Comparison of ENCODE assay signal across 10 mouse cellular contexts in the genomic region with DNA sequence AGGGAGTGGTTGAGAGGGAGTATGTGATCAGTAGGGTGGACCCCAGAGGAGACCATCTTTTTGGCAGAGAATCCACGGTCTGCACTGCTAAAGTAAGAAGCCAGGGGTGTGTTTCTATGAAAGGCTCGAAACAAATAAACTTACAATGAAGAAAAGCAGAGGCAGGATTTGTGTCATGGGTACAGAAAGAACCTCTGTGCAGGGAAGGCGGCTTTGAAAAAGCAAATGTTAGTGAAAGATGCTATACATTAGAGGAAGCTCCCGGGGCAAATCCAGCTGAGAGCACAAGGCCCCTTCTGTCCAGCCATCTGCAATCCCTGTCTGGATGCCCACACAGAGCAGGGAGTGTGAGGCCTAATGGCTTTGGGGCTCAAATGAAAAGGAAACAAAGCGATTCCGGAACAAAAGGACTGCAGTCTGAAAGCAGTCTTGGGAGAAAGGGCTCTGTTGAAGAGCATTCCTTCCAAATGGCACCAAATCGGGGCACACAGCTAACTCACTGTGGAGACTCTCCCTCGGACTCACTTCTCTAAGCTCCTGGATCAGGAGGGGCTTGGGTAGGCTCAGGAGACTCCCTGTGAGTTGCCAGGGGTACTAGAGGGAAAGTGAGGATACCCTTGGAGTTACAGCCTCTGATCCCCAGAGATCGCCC.
DNase-seq lines count a peak whose midpoint lies in the region; ATAC-seq lines count a peak whose summit lies in the region.
"Had no signal": no experiment of that assay in that cellular context is flagged by ENCODE, and none has a peak within 500 bp of the region (broad histone marks: within the 10 kb centered on the region; RNA-seq: fewer than 3 reads in every experiment).

No protein-coding gene starts in this region.

- WGBS in midbrain, embryonic 12.5 days: 9% methylated on average over 9 of the region's 9 CpGs

- H3K4me1 ChIP-seq in midbrain, embryonic 12.5 days: peaks cover 26% of the 10 kb centered on the region

- H3K27me3 ChIP-seq in midbrain, embryonic 12.5 days: no peaks in the 10 kb centered on the region
- H3K27me3 ChIP-seq: Patski had no signal

- no peak overlapping the region for H3K4me3 ChIP-seq in midbrain, embryonic 12.5 days

- peak; percentile 13 for DNase-seq in R1 (ENCODE audit: low read depth, low spot score)
- DNase-seq in cerebellum, postnatal 10 days: peak; percentile 52 to 72
- peak; percentile 8 to 22 for DNase-seq in frontal cortex, postnatal 36 days (ENCODE audit: low spot score in 2 of 2)
- DNase-seq in heart, adult 8-10 months (ENCODE audit: low spot score): no peak
- DNase-seq in ovary, postnatal 14 days (ENCODE audit: low spot score): no peak
- DNase-seq in adrenal gland, adult 18-20 months (ENCODE audit: low spot score in 2 of 2): no peak
- DNase-seq: kidney, postnatal 25 days had no signal

- no peaks in the 10 kb centered on the region for H3K36me3 ChIP-seq in midbrain, embryonic 12.5 days

- peak overlapping the region; percentile 86 for H3K27ac ChIP-seq in midbrain, embryonic 12.5 days (replicated peaks)

- peak; percentile 84 for ATAC-seq in midbrain, embryonic 12.5 days (ENCODE audit: low FRiP score, low read depth)
- no peak for ATAC-seq in megakaryocyte-erythroid progenitor cell, adult 5-6 weeks (replicated peaks; ENCODE audit: low FRiP score, low TSS enrichment, poor library complexity, severe bottlenecking)
- ATAC-seq: Patski had no signal

- 0 out of 2 replicates have a peak overlapping the region, but pooled peaks have one; percentile 31 for H3K9ac ChIP-seq in midbrain, embryonic 12.5 days (replicated peaks)

- no peaks in the 10 kb centered on the region for H3K9me3 ChIP-seq in midbrain, embryonic 12.5 days

- H3K4me2 ChIP-seq in midbrain, embryonic 12.5 days (replicated peaks): no peak overlapping the region

Comparison
In these comparisons a context has a peak if more than half of its experiments do, and no peak if none do; other contexts are left out.
1. DNase-seq: peak in R1 (single experiment), cerebellum, postnatal 10 days (2 of 2) and frontal cortex, postnatal 36 days (2 of 2); none in heart, adult 8-10 months (single experiment), ovary, postnatal 14 days (single experiment) and adrenal gland, adult 18-20 months (0 of 2).